Mouse (Mus musculus) ES-E14 (cell line): ENCODE results near the gene Tspan8. TPM values are rescaled to one million over a fixed set of nuclear protein-coding genes. Genes with fewer than 3 reads are reported as not detected.

Experiments used
- DNase-seq: peaks from one replicate; pipeline ENCODE4 v3.0.0-alpha.2; 2013; ENCODE audit warnings: low read depth, low spot score
- H3K27ac ChIP-seq: 2 replicates; pipeline ENCODE4 v1.5.1; 2012; ENCODE audit warnings: low read depth, mild to moderate bottlenecking, low read length, moderate library complexity, mixed read lengths; ENCODE audit not compliant: poor library complexity, insufficient read depth, severe bottlenecking
- H3K36me3 ChIP-seq: 2 replicates; pipeline ENCODE4 v1.6.1; 2012; ENCODE audit warnings: mild to moderate bottlenecking, low read length, moderate library complexity, mixed read lengths; ENCODE audit not compliant: control insufficient read depth, poor library complexity, insufficient read depth, severe bottlenecking
- H3K4me1 ChIP-seq, 2 experiments: fragments of 150-350 bp in 1 of 2; sonication (generic) in 1 of 2; 2 replicates each; pipeline ENCODE4 v1.6.1; 2012; ENCODE audit warnings: low read length in 2 of 2, mild to moderate bottlenecking in 1 of 2, mixed read lengths in 1 of 2; ENCODE audit not compliant: control insufficient read depth in 2 of 2, insufficient read depth in 2 of 2, poor library complexity in 1 of 2
- H3K4me3 ChIP-seq, 2 experiments: fragments of 150-350 bp in 1 of 2; sonication (generic) in 1 of 2; 2 replicates each; pipeline ENCODE4 v1.5.1; 2012; ENCODE audit warnings: low read length in 2 of 2, low read depth in 1 of 2, mild to moderate bottlenecking in 1 of 2, mixed read lengths in 1 of 2; ENCODE audit not compliant: insufficient read depth in 1 of 2, poor library complexity in 1 of 2, severe bottlenecking in 1 of 2
- H3K9ac ChIP-seq: 2 replicates; pipeline ENCODE4 v1.6.1; 2012; ENCODE audit warnings: low read depth, mild to moderate bottlenecking, low read length, mixed read lengths; ENCODE audit not compliant: poor library complexity, insufficient read depth, severe bottlenecking
- H3K9me3 ChIP-seq: fragments of 150-350 bp; sonication (generic); 2 replicates; pipeline ENCODE4 v1.6.1; 2012; ENCODE audit warnings: low read depth, mild to moderate bottlenecking, low read length; ENCODE audit not compliant: control insufficient read depth, insufficient read depth
- CHD2 ChIP-seq: IDR thresholded peaks from 2 replicates; pipeline ENCODE4 v1.6.1; 2014; ENCODE audit warnings: mild to moderate bottlenecking, low read depth, low read length, inconsistent platforms
- HCFC1 ChIP-seq: IDR thresholded peaks from 2 replicates; pipeline ENCODE4 v1.6.1; 2012; ENCODE audit warnings: low read length, inconsistent platforms, borderline replicate concordance; ENCODE audit not compliant: insufficient read depth
- MAFK ChIP-seq: IDR thresholded peaks from 2 replicates; pipeline ENCODE4 v1.6.1; 2014; ENCODE audit warnings: mild to moderate bottlenecking, low read depth, low read length, inconsistent platforms; ENCODE audit not compliant: insufficient read depth
- ZC3H11A ChIP-seq: IDR thresholded peaks from 2 replicates; pipeline ENCODE4 v1.6.1; 2012; ENCODE audit warnings: low read depth, mild to moderate bottlenecking, inconsistent platforms, low read length, borderline replicate concordance
- ZNF384 ChIP-seq: IDR thresholded peaks from 2 replicates; pipeline ENCODE4 v1.6.1; 2012; ENCODE audit warnings: low read depth, low read length, inconsistent platforms
- in situ Hi-C, 2 experiments: fragments of 600-800 bp; cut with MboI; formaldehyde crosslinking; loops; one replicate each; pipeline ENCODE4 v1.15.1; 2025; ENCODE audit warnings: low sequenced_read_pairs in 2 of 2, inconsistent platforms in 1 of 2; ENCODE audit not compliant: unreplicated experiment in 2 of 2
- total RNA-seq: library from RNA; depleted of rRNA; stranded (reverse); fragments of 300-350 nt; gene quantifications from 2 replicates; pipeline ENCODE4 v1.2.3, GENCODE M21; 2012

Tspan8 gene
- total RNA-seq, 1 experiment, result 4.4 TPM

DNA sequence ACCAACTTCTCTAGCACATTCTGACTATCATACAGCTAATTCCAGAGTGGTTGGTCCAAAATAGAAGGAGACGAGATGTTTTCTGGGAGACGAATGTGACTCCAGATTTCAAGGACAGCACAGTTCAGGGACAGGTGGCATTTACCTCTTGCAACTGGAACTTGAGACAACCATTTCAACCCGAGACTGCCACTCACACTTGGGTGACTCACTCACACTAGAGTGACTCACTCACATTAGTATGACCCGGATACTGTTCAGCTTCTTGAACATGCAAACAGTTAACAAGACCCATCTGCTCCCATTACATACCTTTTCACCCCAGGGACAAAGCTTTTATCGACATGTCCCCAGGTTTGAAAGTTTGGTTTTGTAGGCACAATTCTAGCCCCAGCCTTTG is 12.2 kb downstream of the Tspan8 start:
- no peaks in the 10 kb centered on the region for H3K9me3 ChIP-seq

DNA sequence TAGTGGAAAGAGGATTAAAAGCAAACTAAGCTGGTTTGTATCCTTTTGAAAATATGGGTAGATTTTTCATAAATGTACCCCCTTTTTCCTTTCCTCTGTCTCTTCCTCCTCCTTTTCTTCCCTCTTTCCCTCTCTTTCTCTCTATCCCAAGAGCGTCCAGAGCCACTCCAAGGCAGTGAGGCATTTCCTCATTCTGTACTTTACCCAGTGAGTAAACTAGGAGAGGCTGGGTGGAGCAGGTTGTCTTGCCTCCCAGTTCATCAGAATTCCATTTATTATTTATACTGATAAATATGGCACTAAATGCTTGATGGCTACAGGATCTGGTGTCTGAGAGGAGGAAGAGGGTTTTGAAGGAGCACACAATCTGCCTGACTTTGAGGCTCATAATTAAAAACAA is 13.1 kb downstream of the Tspan8 start:
- no peak overlapping the region for H3K4me3 ChIP-seq
- H3K27ac ChIP-seq, result no peak overlapping the region
- no peak for TF ChIP-seq MAFK
- no peak for TF ChIP-seq ZNF384
- TF ChIP-seq ZC3H11A, result no peak
- no peak for TF ChIP-seq CHD2
- no peak for TF ChIP-seq HCFC1
- in situ Hi-C loops, result no loop called here
- H3K9ac ChIP-seq, result no peak overlapping the region
- H3K36me3 ChIP-seq, result no peaks in the 10 kb centered on the region
- H3K4me1 ChIP-seq, result peaks cover 2 to 4% of the 10 kb centered on the region in 2 experiments; a peak in 3 of 4 replicates
- no peak for DNase-seq
- H3K9me3 ChIP-seq, result no peaks in the 10 kb centered on the region

More for the DNA sequence above, 12.2 kb downstream of the Tspan8 start:
- no peak for DNase-seq
- H3K36me3 ChIP-seq, result no peaks in the 10 kb centered on the region
- TF ChIP-seq MAFK (no peak), HCFC1 (no peak), ZC3H11A (no peak), CHD2 (no peak), ZNF384 (no peak)
- H3K4me3 ChIP-seq, result no peak overlapping the region
- H3K9ac ChIP-seq, result no peak overlapping the region
- H3K4me1 ChIP-seq, result peaks cover 1% of the 10 kb centered on the region in 2 experiments; a peak in 3 of 4 replicates
- H3K27ac ChIP-seq, result no peak overlapping the region
- in situ Hi-C loops, result no loop called here

DNA sequence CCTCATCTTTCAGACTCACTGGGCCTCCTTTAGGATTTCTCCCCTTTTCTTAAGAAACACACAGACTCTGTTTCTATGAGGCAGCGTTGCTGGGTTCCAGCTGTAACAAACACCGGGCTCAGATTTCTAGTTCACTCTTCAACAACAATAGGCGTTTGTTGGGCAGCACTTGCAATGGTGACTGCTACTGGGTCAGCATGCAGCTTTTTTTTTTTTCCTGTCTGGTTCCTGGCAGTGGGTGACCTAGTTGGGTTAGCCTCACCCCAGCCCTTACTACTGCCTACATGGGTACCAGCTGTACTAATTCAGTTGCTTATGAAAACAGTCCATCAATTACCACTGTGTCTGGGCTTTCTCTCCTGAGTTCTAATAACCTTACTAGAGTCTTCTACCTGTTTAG is 14.1 kb downstream of the Tspan8 start:
- no peak for DNase-seq
- no peak for TF ChIP-seq MAFK
- TF ChIP-seq ZC3H11A, result no peak
- no peak for TF ChIP-seq ZNF384
- no peak for TF ChIP-seq CHD2
- no peak for TF ChIP-seq HCFC1
- no peak overlapping the region for H3K27ac ChIP-seq

DNA sequence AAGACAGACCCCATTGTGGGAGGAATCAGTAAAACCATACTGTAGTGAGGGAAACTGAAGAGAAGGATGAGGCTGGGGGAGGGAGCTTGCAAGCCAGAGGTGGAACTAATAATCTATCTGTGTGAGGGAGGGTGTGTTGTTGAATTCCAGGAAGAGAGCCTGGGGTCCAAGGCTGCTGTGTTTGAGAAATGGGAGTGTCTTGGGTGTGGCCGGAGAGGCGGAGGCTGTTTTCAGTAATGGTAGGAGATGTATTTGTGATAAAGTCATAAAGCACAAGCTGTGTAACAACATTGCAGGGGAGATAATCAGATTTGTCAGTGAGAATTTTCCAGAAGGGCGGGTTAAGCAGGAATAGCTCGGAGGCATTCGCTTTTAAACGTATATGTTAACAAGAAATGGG is 17.4 kb downstream of the Tspan8 start:
- H3K4me1 ChIP-seq, result peaks cover 2 to 4% of the 10 kb centered on the region in 2 experiments; a peak in 3 of 4 replicates
- no peaks in the 10 kb centered on the region for H3K9me3 ChIP-seq
- H3K36me3 ChIP-seq, result no peaks in the 10 kb centered on the region
- in situ Hi-C loops, result no loop called here
- no peak for DNase-seq
- peak overlapping the region in 1 of 2 experiments; percentile 53; a peak in 2 of 4 replicates for H3K4me3 ChIP-seq
- TF ChIP-seq ZC3H11A, result no peak
- no peak for TF ChIP-seq HCFC1
- TF ChIP-seq CHD2, result no peak
- no peak for TF ChIP-seq ZNF384
- H3K27ac ChIP-seq, result no peak overlapping the region
- no peak overlapping the region for H3K9ac ChIP-seq

More for the DNA sequence above, 14.1 kb downstream of the Tspan8 start:
- Histone ChIP-seq H3K9me3 (no peaks in the 10 kb centered on the region), H3K4me1 (peaks cover 2 to 4% of the 10 kb centered on the region in 2 experiments; a peak in 3 of 4 replicates), H3K36me3 (no peaks in the 10 kb centered on the region), H3K4me3 (no peak overlapping the region), H3K9ac (no peak overlapping the region)
- in situ Hi-C loops, result no loop called here

DNA sequence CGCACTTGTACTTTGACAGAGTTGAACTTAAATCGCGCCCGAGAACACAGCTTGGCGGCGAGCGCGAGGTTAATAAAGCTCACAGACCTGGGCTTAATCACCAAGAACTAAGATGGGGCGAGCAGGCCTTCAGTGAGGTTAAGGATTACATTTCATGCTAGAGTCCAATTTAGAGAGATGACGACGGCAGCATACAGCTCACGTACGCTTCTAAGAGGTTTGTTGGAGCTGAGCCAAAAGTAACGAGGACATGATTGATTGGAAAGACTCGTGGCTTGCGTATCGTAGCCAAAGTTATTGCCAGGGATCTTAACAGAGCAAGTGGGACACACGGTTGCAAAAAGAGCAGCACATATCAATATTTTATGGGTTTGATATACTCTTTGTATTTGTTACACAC is 30.3 kb downstream of the Tspan8 start:
- Histone ChIP-seq H3K9me3 (no peaks in the 10 kb centered on the region), H3K36me3 (no peaks in the 10 kb centered on the region), H3K9ac (no peak overlapping the region), H3K4me3 (no peak overlapping the region), H3K4me1 (no peaks in the 10 kb centered on the region), H3K27ac (no peak overlapping the region)
- DNase-seq, result no peak
- TF ChIP-seq HCFC1 (no peak), ZC3H11A (no peak), CHD2 (no peak), MAFK (no peak), ZNF384 (no peak)
- in situ Hi-C loops, result no loop called here
